Mouse (Mus musculus) limb, embryonic 14.5 days (tissue): ENCODE data around the gene Rcor1. TPM values are rescaled to one million over a fixed set of nuclear protein-coding genes. Genes with fewer than 3 reads are reported as not detected.
"Not testable (repeated sequence)": the region's sequence is repeated elsewhere in the genome, so short reads cannot be mapped to it uniquely, and the experiment has no call there.

ENCODE experiments used
- ATAC-seq: fragments of 200-750 bp; cut with Nextera tagmentation; 2 replicates; pipeline ENCODE4 v1.8.0; 2017; ENCODE audit warnings: low read depth, moderate number of reproducible peaks, moderate TSS enrichment; ENCODE audit not compliant: low FRiP score
- DNase-seq: peaks from one replicate; pipeline ENCODE4 v3.0.0-alpha.2; 2015; ENCODE audit warnings: low spot score
- H3K27ac ChIP-seq: fragments of 300-500 bp; sonication (generic); replicated peaks from 2 replicates; pipeline ENCODE4 v1.5.1; 2014; ENCODE audit warnings: low read depth, mild to moderate bottlenecking, low read length, moderate library complexity, mixed read lengths
- H3K27me3 ChIP-seq: fragments of 300-500 bp; sonication (generic); 2 replicates; pipeline ENCODE4 v1.6.1; 2014; ENCODE audit warnings: low read length, mixed read lengths; ENCODE audit not compliant: control insufficient read depth, insufficient read depth
- H3K36me3 ChIP-seq: fragments of 300-500 bp; sonication (generic); 2 replicates; pipeline ENCODE4 v1.6.1; 2014; ENCODE audit warnings: mild to moderate bottlenecking, low read length, moderate library complexity, mixed read lengths; ENCODE audit not compliant: control insufficient read depth, insufficient read depth
- H3K4me1 ChIP-seq: fragments of 300-500 bp; sonication (generic); 2 replicates; pipeline ENCODE4 v1.6.1; 2014; ENCODE audit warnings: antibody characterized with exemption, low read length, mixed read lengths; ENCODE audit not compliant: control insufficient read depth, insufficient read depth
- H3K4me2 ChIP-seq: fragments of 300-500 bp; sonication (generic); replicated peaks from 2 replicates; pipeline ENCODE4 v1.6.1; 2014; ENCODE audit warnings: low read depth, mild to moderate bottlenecking, low read length, moderate library complexity; ENCODE audit not compliant: severe bottlenecking
- H3K4me3 ChIP-seq: fragments of 300-500 bp; sonication (generic); replicated peaks from 2 replicates; pipeline ENCODE4 v1.5.1; 2014; ENCODE audit warnings: low read length
- H3K9ac ChIP-seq: fragments of 300-500 bp; sonication (generic); 2 replicates; pipeline ENCODE4 v1.6.1; 2014; ENCODE audit warnings: mild to moderate bottlenecking, low read depth, low read length, moderate library complexity; ENCODE audit not compliant: severe bottlenecking
- H3K9me3 ChIP-seq: fragments of 300-500 bp; sonication (generic); 2 replicates; pipeline ENCODE4 v1.6.1; 2016; ENCODE audit warnings: low read length; ENCODE audit not compliant: control insufficient read depth
- POLR2A ChIP-seq: fragments of 200-500 bp; IDR thresholded peaks from 2 replicates; pipeline ENCODE4 v1.8.0; 2012; ENCODE audit warnings: inconsistent platforms, mild to moderate bottlenecking, moderate library complexity, borderline replicate concordance; ENCODE audit not compliant: insufficient read depth, insufficient read length; ENCODE audit errors: extremely low read depth
- WGBS: fragments of 180-500 bp; shearing (Covaris S2); extraction: QIAGEN DNeasy Blood & Tissue Kit; methylation state at CpG from one replicate; pipeline ENCODE4 v1.1.7; 2014; 5-methylcytosine and 5-hydroxymethylcytosine counted together
- polyA plus RNA-seq, 2 experiments: library from polyadenylated mRNA; depleted of rRNA in 1 of 2; stranded (reverse) in 1 of 2; unstranded in 1 of 2; fragments of >200 nt; fragmentation: Nextera tagmentation in 1 of 2; extraction: Ambion mirVana in 1 of 2; gene quantifications; 2 replicates each; pipeline versions ENCODE4 v1.2.1 to v1.2.3; 2012 to 2014

Rcor1 gene
- polyA plus RNA-seq, 2 experiments, result 17.7 to 29.4 TPM

DNA sequence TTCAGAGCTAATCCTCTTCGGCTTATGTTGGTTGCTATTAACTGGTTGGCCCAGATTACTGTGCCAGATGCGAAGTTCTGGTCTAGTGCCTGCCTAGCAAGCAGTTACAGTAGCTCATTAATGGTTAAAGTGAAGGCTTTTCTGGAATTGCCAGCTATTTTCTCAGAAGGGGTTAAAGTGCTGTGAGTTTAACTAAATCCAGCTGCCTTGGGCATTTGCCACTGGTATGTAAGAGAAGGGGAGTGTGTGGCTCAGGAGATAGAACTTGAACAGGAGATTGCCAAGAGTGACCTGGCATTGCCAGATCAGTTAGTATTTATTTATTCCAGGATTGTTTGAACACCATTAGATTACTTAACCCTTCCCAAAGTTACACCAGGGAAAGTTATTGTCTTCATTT lies 11.1 kb downstream of the Rcor1 start:
- ATAC-seq (no peak), DNase-seq (peak; percentile 48)
- Histone ChIP-seq H3K27me3 (no peaks in the 10 kb centered on the region), H3K4me2 (no peak overlapping the region), H3K4me3 (no peak overlapping the region), H3K27ac (no peak overlapping the region), H3K4me1 (peaks cover 3% of the 10 kb centered on the region; the same call in 1 of the 2 replicates), H3K9me3 (no peaks in the 10 kb centered on the region), H3K9ac (no peak overlapping the region), H3K36me3 (peaks cover 3% of the 10 kb centered on the region)
- no peak for TF ChIP-seq POLR2A
- 35% methylated on average over 2 of the region's 2 CpGs for WGBS

- Histone ChIP-seq H3K27ac (no peak overlapping the region), H3K9me3 (no peaks in the 10 kb centered on the region), H3K27me3 (no peaks in the 10 kb centered on the region), H3K9ac (no peak overlapping the region), H3K4me3 (no peak overlapping the region), H3K36me3 (peaks cover 8% of the 10 kb centered on the region; the same call in 1 of the 2 replicates), H3K4me2 (no peak overlapping the region), H3K4me1 (0 out of 2 replicates have a peak, but pooled peaks cover 3% of the 10 kb centered on the region)
- DNase-seq (no peak), ATAC-seq (no peak)
- no peak for TF ChIP-seq POLR2A
- WGBS, result 96% methylated on average over 2 of the region's 2 CpGs
These were observed 24.2 kb downstream of the Rcor1 start for GRCm38 (mm10) chr12:111063361-111063760.

DNA sequence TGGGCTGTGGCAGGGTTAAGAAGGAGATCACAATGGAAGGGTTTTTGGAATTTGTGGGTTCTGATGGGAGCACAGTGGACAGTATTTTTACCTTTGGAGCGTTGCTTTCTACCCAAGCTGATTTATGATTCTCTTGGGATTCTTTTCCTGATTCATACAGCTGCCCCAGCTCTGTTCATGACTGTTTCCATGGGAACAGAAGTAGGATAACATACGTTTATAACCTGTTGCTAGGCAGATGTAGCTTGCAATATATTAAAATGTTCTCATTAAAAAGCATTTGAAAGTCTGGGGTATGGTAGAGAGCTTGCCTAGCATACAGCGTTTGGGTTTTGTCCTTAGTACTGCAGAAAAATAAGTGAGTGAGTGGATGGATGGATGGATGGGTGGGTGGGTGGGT lies 25.1 kb downstream of the Rcor1 start:
- 44% methylated on average over 3 of the region's 3 CpGs for WGBS
- peak; percentile 20 for DNase-seq
- 0 out of 2 replicates have a peak, but pooled peaks cover 3% of the 10 kb centered on the region for H3K4me1 ChIP-seq
- ATAC-seq, result no peak
- TF ChIP-seq POLR2A, result no peak
- H3K9me3 ChIP-seq, result no peaks in the 10 kb centered on the region
- peaks cover 6% of the 10 kb centered on the region; the same call in 1 of the 2 replicates for H3K36me3 ChIP-seq
- H3K4me2 ChIP-seq, result no peak overlapping the region
- no peak overlapping the region for H3K4me3 ChIP-seq
- H3K27ac ChIP-seq, result no peak overlapping the region
- no peak overlapping the region for H3K9ac ChIP-seq
- H3K27me3 ChIP-seq, result no peaks in the 10 kb centered on the region

DNA sequence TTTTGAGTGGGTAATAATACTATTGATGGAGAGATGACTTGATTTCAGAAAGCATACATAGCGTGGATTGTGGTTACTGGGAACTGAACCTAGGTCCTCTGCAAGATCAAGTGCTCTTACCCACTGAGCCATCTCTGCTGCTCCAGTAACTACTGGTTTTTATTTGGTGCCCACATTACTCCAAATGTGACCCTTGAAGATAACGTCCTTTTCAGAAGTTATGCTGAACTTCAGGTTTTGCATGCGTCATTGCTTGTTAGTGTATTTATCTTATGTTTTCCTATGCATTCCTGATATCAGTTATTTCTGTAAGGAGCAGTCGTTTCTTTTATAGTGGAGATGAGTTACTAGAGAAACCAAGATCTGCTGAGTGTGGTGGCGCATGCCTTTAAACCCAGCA lies 26.2 kb downstream of the Rcor1 start:
- Histone ChIP-seq H3K36me3 (peaks cover 3% of the 10 kb centered on the region; the same call in 1 of the 2 replicates), H3K4me2 (no peak overlapping the region), H3K4me1 (0 out of 2 replicates have a peak, but pooled peaks cover 3% of the 10 kb centered on the region), H3K9me3 (no peaks in the 10 kb centered on the region), H3K27me3 (no peaks in the 10 kb centered on the region), H3K9ac (no peak overlapping the region), H3K27ac (no peak overlapping the region), H3K4me3 (no peak overlapping the region)
- ATAC-seq (no peak), DNase-seq (no peak)
- 95% methylated on average over 5 of the region's 5 CpGs for WGBS
- TF ChIP-seq POLR2A, result no peak

DNA sequence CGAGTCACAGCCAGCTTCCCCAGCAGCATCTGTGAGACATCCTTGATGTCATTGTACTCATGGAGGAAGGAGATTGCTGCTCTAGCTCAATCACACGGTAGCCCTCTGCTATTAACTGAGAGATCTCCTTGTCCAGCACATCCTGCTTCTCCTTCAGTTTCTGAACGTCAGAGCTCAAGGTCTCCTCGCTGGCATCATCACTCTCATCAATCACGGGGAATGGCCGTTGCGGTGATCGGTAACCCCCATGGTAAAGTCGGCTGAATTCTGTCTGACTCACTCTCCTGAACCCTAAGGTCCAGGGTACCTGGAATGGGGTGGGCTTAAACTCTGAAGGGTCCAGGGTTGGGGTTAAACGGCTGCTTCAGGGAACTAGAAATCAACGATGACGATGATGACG lies 28.7 kb downstream of the Rcor1 start:
- H3K27ac ChIP-seq, result no peak overlapping the region
- H3K27me3 ChIP-seq, result no peaks in the 10 kb centered on the region
- H3K36me3 ChIP-seq, result peaks cover 11% of the 10 kb centered on the region; the same call in 1 of the 2 replicates
- 91% methylated on average over 13 of the region's 13 CpGs for WGBS
- H3K4me2 ChIP-seq, result no peak overlapping the region
- no peak overlapping the region for H3K4me3 ChIP-seq
- H3K9ac ChIP-seq, result no peak overlapping the region
- H3K4me1 ChIP-seq, result 0 out of 2 replicates have a peak, but pooled peaks cover 7% of the 10 kb centered on the region
- H3K9me3 ChIP-seq, result no peaks in the 10 kb centered on the region
- ATAC-seq, result no peak
- no peak for TF ChIP-seq POLR2A
- DNase-seq, result no peak

DNA sequence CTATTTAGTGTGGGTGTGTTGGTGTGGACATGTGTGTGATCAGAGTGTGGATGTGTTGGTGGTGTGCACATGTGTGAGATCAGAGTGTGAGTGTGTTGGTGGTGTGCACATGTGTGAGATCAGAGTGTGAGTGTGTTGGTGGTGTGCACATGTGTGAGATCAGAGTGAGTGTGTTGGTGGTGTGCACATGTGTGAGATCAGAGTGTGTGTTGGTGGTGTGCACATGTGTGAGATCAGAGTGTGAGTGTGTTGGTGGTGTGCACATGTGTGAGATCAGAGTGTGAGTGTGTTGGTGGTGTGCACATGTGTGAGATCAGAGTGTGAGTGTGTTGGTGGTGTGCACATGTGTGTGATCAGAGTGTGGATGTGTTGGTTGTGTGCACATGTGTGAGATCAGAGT lies 30.1 kb downstream of the Rcor1 start:
- not testable (repeated sequence) for ATAC-seq, H3K27me3 ChIP-seq, H3K4me1 ChIP-seq, H3K9me3 ChIP-seq, H3K27ac ChIP-seq, H3K4me3 ChIP-seq, H3K9ac ChIP-seq, H3K4me2 ChIP-seq, DNase-seq
- peaks cover 11% of the 10 kb centered on the region; the same call in 1 of the 2 replicates for H3K36me3 ChIP-seq
